Mouse (Mus musculus) thymus, adult 2 months (tissue): ENCODE measurements around the gene Dab1. TPM values are rescaled to one million over a fixed set of nuclear protein-coding genes. Genes with fewer than 3 reads are reported as not detected.

Experiments used
- DNase-seq: peaks from one replicate; pipeline ENCODE4 v3.0.0; 2021
- H3K27ac ChIP-seq: fragments of 200-500 bp; 2 replicates; pipeline ENCODE4 v1.5.1; 2012; ENCODE audit warnings: low read length, control low read depth; ENCODE audit not compliant: control insufficient read depth, insufficient read depth
- H3K27me3 ChIP-seq: fragments of 200-500 bp; 2 replicates; pipeline ENCODE4 v1.6.1; 2012; ENCODE audit warnings: mild to moderate bottlenecking, low read length, moderate library complexity, mixed read lengths; ENCODE audit not compliant: control insufficient read depth, insufficient read depth
- H3K36me3 ChIP-seq: fragments of 200-500 bp; 2 replicates; pipeline ENCODE4 v1.6.1; 2012; ENCODE audit warnings: mild to moderate bottlenecking, low read length, moderate library complexity; ENCODE audit not compliant: control insufficient read depth, insufficient read depth
- H3K4me1 ChIP-seq: fragments of 200-500 bp; replicated peaks from 2 replicates; pipeline ENCODE4 v1.6.1; 2012; ENCODE audit warnings: low read length; ENCODE audit not compliant: control insufficient read depth, insufficient read depth
- H3K4me3 ChIP-seq: fragments of 200-500 bp; 2 replicates; pipeline ENCODE4 v1.5.1; 2012; ENCODE audit warnings: mild to moderate bottlenecking, low read length, control low read depth, moderate library complexity; ENCODE audit not compliant: control insufficient read depth, insufficient read depth
- CTCF ChIP-seq: fragments of 200-500 bp; IDR thresholded peaks from 2 replicates; pipeline ENCODE4 v1.5.1; 2012; ENCODE audit warnings: mild to moderate bottlenecking, control low read depth, low read length, moderate library complexity, borderline replicate concordance; ENCODE audit not compliant: control insufficient read depth, poor library complexity, insufficient read depth; ENCODE audit errors: extremely low read depth
- POLR2A ChIP-seq: fragments of 200-500 bp; IDR thresholded peaks from 2 replicates; pipeline ENCODE4 v1.6.1; 2012; ENCODE audit warnings: mild to moderate bottlenecking, low read length, control low read depth, moderate library complexity; ENCODE audit not compliant: control insufficient read depth, poor library complexity, insufficient read depth; ENCODE audit errors: extremely low read depth
- WGBS: fragments of 180-500 bp; shearing (Covaris S2); methylation state at CpG from one replicate; pipeline ENCODE4 v1.1.7; 2018; 5-methylcytosine and 5-hydroxymethylcytosine counted together
- polyA plus RNA-seq: library from polyadenylated mRNA; depleted of rRNA; stranded (reverse); fragments of >200 nt; gene quantifications from 2 replicates; pipeline ENCODE4 v1.2.3, GENCODE M21; 2012

Gene Dab1
- polyA plus RNA-seq, 1 experiment, result 0.28 TPM

GRCm38 (mm10) chr4:104229296-104229695, 610.1 kb downstream of the Dab1 start:
- no peak overlapping the region for H3K4me3 ChIP-seq
- no peaks in the 10 kb centered on the region for H3K27me3 ChIP-seq
- DNase-seq, result no peak
- H3K4me1 ChIP-seq, result no peaks in the 10 kb centered on the region
- no peak overlapping the region for H3K27ac ChIP-seq
- TF ChIP-seq POLR2A, result no peak
- no peak for TF ChIP-seq CTCF
- no peaks in the 10 kb centered on the region for H3K36me3 ChIP-seq
- WGBS, result 85% methylated on average over 3 of the region's 3 CpGs

- DNase-seq, result no peak
- no peak overlapping the region for H3K4me3 ChIP-seq
- WGBS, result 22% methylated on average over 1 of the region's 1 CpGs
- no peak overlapping the region for H3K27ac ChIP-seq
- H3K36me3 ChIP-seq, result no peaks in the 10 kb centered on the region
- TF ChIP-seq POLR2A (no peak), CTCF (no peak)
- no peaks in the 10 kb centered on the region for H3K4me1 ChIP-seq
- no peaks in the 10 kb centered on the region for H3K27me3 ChIP-seq
Measured at GRCm38 (mm10) chr4:104246506-104246905, 627.3 kb downstream of the Dab1 start.

- H3K36me3 ChIP-seq, result no peaks in the 10 kb centered on the region
- no peak for DNase-seq
- H3K4me1 ChIP-seq, result no peaks in the 10 kb centered on the region
- H3K4me3 ChIP-seq, result no peak overlapping the region
- H3K27me3 ChIP-seq, result no peaks in the 10 kb centered on the region
- H3K27ac ChIP-seq, result no peak overlapping the region
- WGBS, result 94% methylated on average over 6 of the region's 6 CpGs
- TF ChIP-seq POLR2A (no peak), CTCF (no peak)
Measured at GRCm38 (mm10) chr4:104249462-104249861, 630.3 kb downstream of the Dab1 start.

GRCm38 (mm10) chr4:104257776-104258175, 638.6 kb downstream of the Dab1 start:
- no peak overlapping the region for H3K4me3 ChIP-seq
- no peak overlapping the region for H3K27ac ChIP-seq
- no peaks in the 10 kb centered on the region for H3K36me3 ChIP-seq
- no peak for DNase-seq
- TF ChIP-seq POLR2A, result no peak
- no peak for TF ChIP-seq CTCF
- no peaks in the 10 kb centered on the region for H3K4me1 ChIP-seq
- WGBS, result 93% methylated on average over 8 of the region's 8 CpGs
- no peaks in the 10 kb centered on the region for H3K27me3 ChIP-seq

DNA sequence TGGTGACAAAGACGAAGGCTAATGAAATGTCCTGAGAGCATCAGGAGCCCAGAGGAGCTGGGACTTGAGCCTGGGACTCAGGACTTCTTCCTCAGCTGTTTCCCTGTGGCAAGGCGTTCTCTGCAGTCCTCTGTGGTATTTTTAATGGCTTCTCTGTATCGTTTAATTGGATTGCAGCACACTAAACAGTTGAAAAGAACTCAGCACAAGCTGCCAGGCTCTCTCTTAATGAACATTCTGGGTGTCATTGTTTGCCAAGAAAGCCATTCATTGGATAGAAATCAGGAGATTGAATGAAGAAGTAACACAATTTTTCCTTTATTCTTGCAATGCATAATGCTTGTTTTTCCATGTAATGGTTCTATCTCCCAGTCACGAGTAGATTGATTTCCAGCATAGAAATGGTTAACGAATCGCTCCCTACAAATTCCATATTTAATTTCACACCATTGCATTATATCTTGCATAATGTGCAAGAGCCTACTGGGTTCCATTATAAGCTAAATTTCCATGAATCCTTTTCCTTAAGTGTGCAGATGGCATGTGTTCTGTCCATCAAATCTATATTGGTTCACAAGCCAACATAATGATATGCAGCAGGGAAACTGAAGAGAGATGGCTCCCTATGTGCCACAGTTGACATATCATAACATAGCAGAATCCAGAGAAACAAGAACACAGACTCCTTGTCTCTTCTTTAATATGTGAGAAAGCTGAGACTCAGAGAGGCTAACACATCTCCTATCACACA, 650.4 kb downstream of the Dab1 start:
- H3K36me3 ChIP-seq, result no peaks in the 10 kb centered on the region

DNA sequence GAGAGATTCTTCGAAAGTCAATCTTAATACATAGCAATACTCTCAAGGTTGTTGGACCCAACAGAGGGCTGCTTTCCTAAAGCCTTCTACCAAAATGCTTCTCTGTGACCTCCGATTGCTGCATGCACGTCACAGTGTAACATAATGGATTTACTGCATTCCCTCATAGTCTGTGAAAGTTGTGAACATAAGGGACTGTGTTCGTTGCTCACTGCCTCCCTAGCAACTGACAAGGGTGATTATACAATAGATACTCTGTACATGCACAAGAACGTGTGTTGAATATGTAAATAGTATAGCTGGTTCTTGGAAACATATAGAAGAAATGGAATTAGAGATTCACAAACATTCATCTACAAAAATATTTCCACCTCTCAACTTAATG, 651.0 kb downstream of the Dab1 start:
- no peak overlapping the region for H3K27ac ChIP-seq
- no peak for DNase-seq

More for the DNA sequence above, 650.4 kb downstream of the Dab1 start:
- TF ChIP-seq CTCF (no peak), POLR2A (no peak)
- no peaks in the 10 kb centered on the region for H3K4me1 ChIP-seq
- DNase-seq, result no peak
- WGBS, result 88% methylated on average over 6 of the region's 6 CpGs
- no peak overlapping the region for H3K4me3 ChIP-seq
- H3K27me3 ChIP-seq, result no peaks in the 10 kb centered on the region
- H3K27ac ChIP-seq, result no peak overlapping the region

GRCm38 (mm10) chr4:104275260-104275659, 656.1 kb downstream of the Dab1 start:
- 90% methylated on average over 1 of the region's 1 CpGs for WGBS
- Histone ChIP-seq H3K4me3 (no peak overlapping the region), H3K4me1 (no peaks in the 10 kb centered on the region), H3K36me3 (no peaks in the 10 kb centered on the region), H3K27ac (no peak overlapping the region), H3K27me3 (no peaks in the 10 kb centered on the region)
- TF ChIP-seq CTCF (no peak), POLR2A (no peak)
- DNase-seq, result no peak

More for the DNA sequence above, 651.0 kb downstream of the Dab1 start:
- Histone ChIP-seq H3K27me3 (no peaks in the 10 kb centered on the region), H3K4me1 (no peaks in the 10 kb centered on the region), H3K4me3 (no peak overlapping the region), H3K36me3 (no peaks in the 10 kb centered on the region)
- 90% methylated on average over 5 of the region's 5 CpGs for WGBS
- TF ChIP-seq POLR2A (no peak), CTCF (no peak)

- DNase-seq, result no peak
- WGBS, result 93% methylated on average over 7 of the region's 7 CpGs
- no peaks in the 10 kb centered on the region for H3K27me3 ChIP-seq
- no peaks in the 10 kb centered on the region for H3K36me3 ChIP-seq
- H3K4me1 ChIP-seq, result no peaks in the 10 kb centered on the region
- TF ChIP-seq POLR2A, result no peak
- TF ChIP-seq CTCF, result no peak
- no peak overlapping the region for H3K27ac ChIP-seq
- no peak overlapping the region for H3K4me3 ChIP-seq
Measured at GRCm38 (mm10) chr4:104276916-104277315, 657.8 kb downstream of the Dab1 start.
